Mouse (Mus musculus) frontal cortex, postnatal 25 days (tissue): ENCODE measurements around the gene Fnip2.

Source experiments
- DNase-seq, 2 experiments: peaks; one replicate each; pipeline ENCODE4 v3.0.0; 2022; ENCODE audit warnings: low spot score in 2 of 2

Gene Fnip2

DNA sequence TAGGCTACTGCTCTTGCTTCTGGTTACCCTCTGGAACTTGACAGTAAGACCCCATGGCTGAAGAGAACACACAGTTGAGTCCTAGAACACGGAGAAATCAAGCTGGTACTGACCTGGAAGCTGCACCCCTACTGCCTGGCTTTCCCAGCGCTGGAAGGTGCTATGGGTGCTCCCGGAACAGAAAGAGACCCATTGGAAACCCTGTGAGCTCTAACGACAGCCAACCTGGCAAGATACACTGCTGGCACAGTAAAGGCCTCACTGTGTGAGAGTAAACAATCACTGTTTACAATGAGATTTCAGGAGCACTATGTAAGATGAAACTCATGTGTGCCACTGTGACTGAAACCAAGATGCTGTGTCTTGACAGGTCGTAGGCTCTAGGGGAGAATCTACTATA is 152.5 kb downstream of the Fnip2 start:
- no peak for DNase-seq

DNA sequence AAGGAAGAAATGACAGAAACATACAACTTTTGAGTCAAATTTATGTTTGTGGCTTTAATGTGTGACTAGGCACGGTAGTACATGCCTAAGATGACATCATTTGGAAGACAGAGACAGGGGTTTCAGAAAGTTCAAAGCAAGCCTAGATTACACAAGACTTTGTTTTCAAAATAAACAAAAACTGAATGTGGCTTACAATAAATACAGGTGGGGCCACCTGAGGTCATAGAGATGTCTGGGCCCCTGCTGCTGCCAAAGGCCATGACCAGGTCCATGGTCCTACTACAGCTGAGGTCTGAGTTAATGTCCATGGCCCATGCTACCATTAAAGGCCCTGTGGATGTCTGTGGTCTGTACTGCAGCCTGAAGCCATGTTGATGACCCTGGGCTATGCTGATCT is 154.1 kb downstream of the Fnip2 start:
- DNase-seq: no peak

DNA sequence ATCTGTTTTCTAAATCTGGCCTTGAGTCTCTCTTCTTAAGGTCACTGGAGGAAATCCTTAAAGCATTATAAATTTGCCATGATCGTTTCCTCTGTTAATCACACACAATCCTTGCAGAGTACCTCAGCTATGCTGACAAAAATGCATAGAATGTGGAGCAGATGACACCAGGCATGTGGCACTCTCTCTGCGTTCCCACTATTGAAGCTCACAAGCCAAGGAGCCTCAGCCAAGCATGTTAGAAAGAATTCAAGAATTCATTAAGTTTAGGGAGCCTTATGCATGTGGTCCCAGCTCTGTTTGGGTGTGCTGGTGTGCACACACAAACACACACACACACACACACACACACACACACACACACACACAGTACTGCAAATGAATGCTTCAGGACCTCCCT is 155.9 kb downstream of the Fnip2 start:
- DNase-seq: no peak

DNA sequence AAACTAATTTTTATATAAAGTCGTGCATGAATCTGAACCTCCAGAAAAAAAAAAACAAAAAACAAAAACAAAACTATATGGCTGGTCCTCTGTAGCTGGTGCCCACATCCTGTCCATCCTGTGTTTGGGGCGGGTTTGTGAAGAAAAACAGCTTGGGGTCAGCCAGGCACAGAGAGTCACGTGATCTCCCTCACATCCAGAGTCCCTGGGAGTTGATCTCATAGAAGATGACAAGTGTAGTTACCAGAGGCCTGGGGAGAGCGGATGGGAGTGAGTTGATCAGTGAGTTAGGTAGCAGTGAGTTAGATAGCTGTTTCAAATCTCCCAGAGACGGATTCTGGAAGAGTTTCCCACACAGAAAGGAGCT is 157.0 kb downstream of the Fnip2 start:
- DNase-seq: no peak

DNA sequence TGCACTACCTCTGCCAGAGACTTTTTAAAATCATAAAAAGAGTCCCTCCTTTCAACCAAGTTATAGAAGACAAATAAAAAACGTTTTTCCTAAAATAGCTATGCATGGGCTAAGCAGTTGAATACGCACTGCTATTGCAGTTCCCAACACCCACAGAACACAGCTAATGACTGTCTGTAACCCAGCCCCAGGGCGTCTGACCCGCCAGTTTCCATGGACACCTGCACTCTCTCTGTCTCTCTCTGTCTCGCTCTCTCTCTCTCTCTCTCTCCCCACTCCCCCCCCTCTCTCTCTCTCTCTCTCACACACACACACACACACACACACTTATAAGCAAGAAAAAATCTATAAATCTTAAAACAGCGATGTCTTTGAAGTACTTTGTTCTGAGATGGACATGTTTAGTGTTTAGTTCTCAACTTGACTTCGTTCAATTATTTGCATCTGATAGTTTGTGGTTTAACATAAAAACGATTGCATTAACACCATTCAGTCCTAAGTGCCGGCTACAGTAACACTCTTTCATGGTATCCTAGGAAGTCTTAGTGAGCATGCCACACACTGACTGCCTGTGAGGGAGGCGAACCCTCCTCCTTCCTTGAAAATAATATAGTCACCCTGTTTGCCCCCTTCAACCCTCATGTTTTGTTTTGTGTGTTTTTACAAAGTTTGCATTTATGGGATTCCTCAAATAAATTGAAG is 157.5 kb downstream of the Fnip2 start:
- DNase-seq: no peak

DNA sequence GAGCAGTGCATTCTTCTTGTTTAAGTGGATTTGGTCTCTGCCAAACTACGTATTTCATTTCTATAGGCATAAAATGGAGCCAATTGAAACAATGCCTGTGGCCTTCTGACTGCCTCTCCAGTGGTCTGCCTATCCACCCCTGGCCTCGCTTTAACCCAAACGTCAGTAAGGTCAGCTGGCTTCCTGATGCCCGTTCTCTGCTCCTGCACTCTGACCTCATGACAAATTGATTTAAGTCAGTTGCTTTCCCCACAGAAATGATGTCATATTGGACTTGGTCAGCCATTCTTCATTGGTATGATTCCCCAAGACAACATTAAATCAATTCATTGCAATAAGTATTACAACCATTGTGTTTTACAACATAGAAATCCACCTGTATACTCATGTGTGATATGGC is 159.1 kb downstream of the Fnip2 start:
- DNase-seq: no peak
